Mouse (Mus musculus): ENCODE measurements at regions not wholly inside any gene's neighbourhood (a gene's known extent, or its start where the extent isn't known, plus 50 kb on each side); places are given as distances from the start of the nearest gene placed in this dataset.

DNA sequence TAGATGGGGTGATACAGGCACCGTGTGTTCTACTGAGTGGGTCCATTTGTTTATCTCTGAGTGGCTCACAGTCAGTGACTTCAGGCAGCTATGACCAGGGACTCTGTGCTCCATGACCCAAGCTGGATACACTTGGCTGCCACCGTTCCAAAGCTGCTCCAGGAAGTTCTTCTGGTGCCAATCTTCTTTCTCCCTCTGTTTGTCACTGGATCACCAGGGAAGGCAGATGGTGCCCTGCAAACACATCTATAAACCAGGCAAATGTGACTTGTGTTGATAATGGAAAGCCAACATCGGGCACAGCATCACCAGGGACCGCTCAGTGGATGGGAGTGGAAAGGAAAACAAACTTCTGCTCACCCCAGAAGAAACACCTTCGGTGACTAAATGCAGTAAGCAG, 428.3 kb downstream of the Prss52 start:
- Histone ChIP-seq H3K27me3 (ENCODE audit: control insufficient read depth in 1 of 2, insufficient read depth in 2 of 2, low read length in 2 of 2) (peaks cover 0 to 3% of the 10 kb centered on the region in 2 experiments; a peak in 1 of 4 replicates), H3K36me3 (ENCODE audit: control insufficient read depth in 1 of 2, insufficient read depth in 2 of 2, low read length in 2 of 2) (no peaks in the 10 kb centered on the region), H3K4me1 (ENCODE audit: control insufficient read depth in 1 of 2, insufficient read depth in 2 of 2, low read length in 2 of 2) (no peaks in the 10 kb centered on the region), H3K4me3 (ENCODE audit: control insufficient read depth in 1 of 2, insufficient read depth in 1 of 2, low read depth in 2 of 2, low read length in 2 of 2) (no peak overlapping the region), H3K79me2 (ENCODE audit: control insufficient read depth, insufficient read depth, low read length, poor library complexity) (no peaks in the 10 kb centered on the region), H3K9me3 (replicated peaks; ENCODE audit: insufficient read depth, low read length) (no peaks in the 10 kb centered on the region), H3K9ac (ENCODE audit: control insufficient read depth, low read depth, low read length, poor library complexity, severe bottlenecking) (no peak overlapping the region), H3K27ac (ENCODE audit: control insufficient read depth, low read depth, low read length) (no peak overlapping the region)
- TF ChIP-seq MAFK (IDR thresholded peaks at IDR 0.05; ENCODE audit: borderline replicate concordance, low read depth, low read length) (no peak), TCF12 (IDR thresholded peaks at IDR 0.05; ENCODE audit: low read depth, low read length) (no peak), ZNF384 (IDR thresholded peaks at IDR 0.05; ENCODE audit: low read depth, low read length) (no peak), RCOR1 (IDR thresholded peaks at IDR 0.05; ENCODE audit: low read depth, low read length) (no peak), BHLHE40 (IDR thresholded peaks at IDR 0.05; ENCODE audit: borderline replicate concordance, low read depth, low read length) (no peak), MAX (IDR thresholded peaks at IDR 0.05; ENCODE audit: low read length) (no peak), POLR2AphosphoS2 (IDR thresholded peaks at IDR 0.05; ENCODE audit: low read length) (no peak), CHD2 (IDR thresholded peaks at IDR 0.05; ENCODE audit: low read length) (no peak), MYC (IDR thresholded peaks at IDR 0.05; ENCODE audit: low read depth, low read length) (no peak), CTCF (IDR thresholded peaks at IDR 0.05 in 2 of 3, conservative IDR thresholded peaks at IDR 0.05 in 1 of 3; ENCODE audit: control insufficient read depth in 1 of 3, insufficient read depth in 1 of 3, low read depth in 2 of 3, low read length in 3 of 3, poor library complexity in 1 of 3, severe bottlenecking in 1 of 3) (no peak), ZMIZ1 (IDR thresholded peaks at IDR 0.05; ENCODE audit: low read depth, low read length) (no peak), SMC3 (IDR thresholded peaks at IDR 0.05; ENCODE audit: low read depth, low read length) (no peak), SIN3A (IDR thresholded peaks at IDR 0.05; ENCODE audit: low read length) (no peak), POLR2A (IDR thresholded peaks at IDR 0.05; ENCODE audit: control insufficient read depth in 1 of 2, insufficient read depth in 1 of 2, low read depth in 1 of 2, low read length in 2 of 2, poor library complexity in 1 of 2) (no peak), TAL1 (IDR thresholded peaks at IDR 0.05; ENCODE audit: low read length) (no peak), USF1 (IDR thresholded peaks at IDR 0.05; ENCODE audit: low read depth, low read length) (no peak), MEF2A (IDR thresholded peaks at IDR 0.05; ENCODE audit: extremely low read depth, insufficient replicate concordance, low read depth, low read length, poor library complexity, severe bottlenecking) (no peak), NRF1 (IDR thresholded peaks at IDR 0.05; ENCODE audit: insufficient read depth, low read depth, low read length, poor library complexity, severe bottlenecking) (no peak), UBTF (IDR thresholded peaks at IDR 0.05; ENCODE audit: borderline replicate concordance, insufficient read depth, low read depth, low read length) (no peak)
- DNase-seq (ENCODE audit: low read depth, low spot score) = no peak

DNA sequence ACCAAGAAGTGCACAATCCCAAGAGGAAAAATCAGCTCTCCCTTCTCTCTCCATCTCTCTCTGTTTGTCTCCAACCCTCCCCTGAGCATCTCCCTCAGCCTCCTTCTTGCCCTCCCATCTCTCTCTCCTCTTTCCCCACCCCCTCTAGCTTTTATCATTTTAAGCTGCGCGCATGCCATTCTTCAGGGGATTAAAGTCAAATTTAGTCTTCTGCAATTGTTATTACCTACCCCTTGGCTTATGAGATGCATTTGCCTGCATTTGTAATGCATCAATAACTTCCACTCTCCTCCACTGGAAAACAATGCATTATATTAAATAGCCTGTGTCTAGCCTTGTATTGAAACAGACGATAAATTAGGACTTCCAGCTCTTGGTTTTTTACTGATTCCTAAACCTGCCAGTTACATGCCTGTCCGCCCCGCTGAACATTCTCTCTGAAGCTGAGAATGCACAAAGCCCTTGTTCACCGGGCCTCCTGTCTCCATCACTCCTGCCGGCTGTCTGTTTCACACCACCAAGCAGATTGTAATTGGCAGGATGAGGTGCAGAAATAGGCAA, 429.6 kb downstream of the Prss52 start:
- no peak overlapping the region for H3K27ac ChIP-seq (ENCODE audit: control insufficient read depth, low read depth, low read length)
- H3K4me3 ChIP-seq (ENCODE audit: control insufficient read depth in 1 of 2, insufficient read depth in 1 of 2, low read depth in 2 of 2, low read length in 2 of 2) = no peak overlapping the region
- H3K27me3 ChIP-seq (ENCODE audit: control insufficient read depth in 1 of 2, insufficient read depth in 2 of 2, low read length in 2 of 2) = peaks cover 2 to 7% of the 10 kb centered on the region in 2 experiments; a peak in 2 of 4 replicates
- no peaks in the 10 kb centered on the region for H3K36me3 ChIP-seq (ENCODE audit: control insufficient read depth in 1 of 2, insufficient read depth in 2 of 2, low read length in 2 of 2)
- no peak for DNase-seq (ENCODE audit: low read depth, low spot score)
- H3K9ac ChIP-seq (ENCODE audit: control insufficient read depth, low read depth, low read length, poor library complexity, severe bottlenecking) = no peak overlapping the region
- H3K4me1 ChIP-seq (ENCODE audit: control insufficient read depth in 1 of 2, insufficient read depth in 2 of 2, low read length in 2 of 2) = no peaks in the 10 kb centered on the region
- H3K9me3 ChIP-seq (replicated peaks; ENCODE audit: insufficient read depth, low read length) = no peaks in the 10 kb centered on the region
- no peaks in the 10 kb centered on the region for H3K79me2 ChIP-seq (ENCODE audit: control insufficient read depth, insufficient read depth, low read length, poor library complexity)
- TF ChIP-seq MYC (IDR thresholded peaks at IDR 0.05; ENCODE audit: low read depth, low read length) (no peak), E2F4 (IDR thresholded peaks at IDR 0.05; ENCODE audit: borderline replicate concordance, low read depth, low read length) (no peak), RAD21 (IDR thresholded peaks at IDR 0.05; ENCODE audit: low read depth, low read length) (no peak), ETS1 (IDR thresholded peaks at IDR 0.05; ENCODE audit: low read depth, low read length) (no peak), NELFE (IDR thresholded peaks at IDR 0.05; ENCODE audit: low read depth, low read length) (no peak), GATA1 (IDR thresholded peaks at IDR 0.05; ENCODE audit: low read depth, low read length) (no peak), JUND (IDR thresholded peaks at IDR 0.05; ENCODE audit: low read depth, low read length) (no peak), MYB (IDR thresholded peaks at IDR 0.05; ENCODE audit: low read depth, low read length) (no peak), MAX (IDR thresholded peaks at IDR 0.05; ENCODE audit: low read length) (no peak), HCFC1 (IDR thresholded peaks at IDR 0.05; ENCODE audit: low read depth, low read length) (no peak), SIN3A (IDR thresholded peaks at IDR 0.05; ENCODE audit: low read length) (no peak), UBTF (IDR thresholded peaks at IDR 0.05; ENCODE audit: borderline replicate concordance, insufficient read depth, low read depth, low read length) (no peak), NRF1 (IDR thresholded peaks at IDR 0.05; ENCODE audit: insufficient read depth, low read depth, low read length, poor library complexity, severe bottlenecking) (no peak), POLR2AphosphoS5 (IDR thresholded peaks at IDR 0.05; ENCODE audit: borderline replicate concordance, low read depth, low read length) (no peak), CHD1 (IDR thresholded peaks at IDR 0.05; ENCODE audit: low read depth, low read length) (no peak), ZC3H11A (IDR thresholded peaks at IDR 0.05; ENCODE audit: low read depth, low read length) (no peak)
